Mouse (Mus musculus) left cerebral cortex, adult 9 months (tissue): ENCODE data around the gene Bcas3.
"Not testable (repeated sequence)": the region's sequence is repeated elsewhere in the genome, so short reads cannot be mapped to it uniquely, and the experiment has no call there.

Experiments
- DNase-seq, 2 experiments: peaks; one replicate each; pipeline ENCODE4 v3.0.0; 2022; ENCODE audit warnings: low spot score in 2 of 2

Gene Bcas3

DNA sequence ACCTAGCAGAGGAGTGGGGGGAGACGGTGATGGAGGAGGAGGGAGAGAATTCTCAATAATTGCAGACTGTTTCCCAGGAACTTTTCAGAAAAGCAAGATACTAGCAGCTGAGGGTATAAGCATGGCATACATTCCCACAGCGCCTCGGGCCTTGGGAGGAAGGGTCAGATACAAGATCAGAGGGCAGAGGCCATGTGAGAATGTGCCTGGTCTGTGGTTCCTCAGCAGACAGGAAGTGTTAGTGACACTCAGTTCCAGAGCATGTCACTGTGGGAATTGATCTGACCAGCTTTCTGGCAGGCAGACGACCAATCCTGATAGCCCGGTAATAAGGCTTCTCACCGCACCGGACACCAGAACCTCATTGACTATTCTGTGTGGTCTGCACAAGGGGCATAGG is 357.2 kb downstream of the Bcas3 start:
- no peak for DNase-seq

DNA sequence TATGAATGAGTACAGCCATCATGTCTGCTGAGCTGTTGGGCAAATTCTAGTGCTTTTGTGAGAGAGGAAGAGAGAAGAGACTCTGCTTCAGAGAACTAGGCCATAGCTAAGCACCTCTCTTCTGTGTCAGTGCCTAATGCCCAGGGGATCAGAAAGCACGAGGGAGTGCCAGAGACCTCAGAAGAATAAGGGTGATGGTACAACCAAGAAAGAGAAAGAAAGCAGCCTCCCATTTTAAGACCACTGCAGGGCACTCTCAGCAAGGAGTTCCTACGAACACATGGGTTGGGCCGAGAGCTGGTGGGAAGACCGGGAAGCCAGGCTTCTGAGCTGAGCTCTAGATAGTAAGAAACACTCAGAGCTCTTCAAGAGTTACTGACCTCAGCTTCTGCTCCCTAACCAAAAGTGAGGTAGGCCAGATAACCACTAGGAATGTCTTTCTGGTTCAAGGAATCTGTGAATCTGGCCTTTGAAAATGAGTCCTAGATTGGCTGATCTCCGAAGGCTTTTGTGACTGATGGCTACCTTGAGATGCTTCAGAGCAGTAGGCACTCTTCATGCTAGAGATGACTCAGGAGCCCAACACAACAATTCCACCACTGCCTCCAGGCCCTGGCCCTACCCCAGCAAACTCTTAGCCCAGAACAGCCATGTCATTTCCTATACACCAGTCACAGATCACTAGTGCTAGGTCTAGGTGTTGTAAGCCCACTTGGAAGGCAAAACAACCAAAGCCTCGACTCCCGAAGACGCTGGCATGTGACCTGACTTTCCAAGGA is 359.2 kb downstream of the Bcas3 start:
- DNase-seq: no peak

DNA sequence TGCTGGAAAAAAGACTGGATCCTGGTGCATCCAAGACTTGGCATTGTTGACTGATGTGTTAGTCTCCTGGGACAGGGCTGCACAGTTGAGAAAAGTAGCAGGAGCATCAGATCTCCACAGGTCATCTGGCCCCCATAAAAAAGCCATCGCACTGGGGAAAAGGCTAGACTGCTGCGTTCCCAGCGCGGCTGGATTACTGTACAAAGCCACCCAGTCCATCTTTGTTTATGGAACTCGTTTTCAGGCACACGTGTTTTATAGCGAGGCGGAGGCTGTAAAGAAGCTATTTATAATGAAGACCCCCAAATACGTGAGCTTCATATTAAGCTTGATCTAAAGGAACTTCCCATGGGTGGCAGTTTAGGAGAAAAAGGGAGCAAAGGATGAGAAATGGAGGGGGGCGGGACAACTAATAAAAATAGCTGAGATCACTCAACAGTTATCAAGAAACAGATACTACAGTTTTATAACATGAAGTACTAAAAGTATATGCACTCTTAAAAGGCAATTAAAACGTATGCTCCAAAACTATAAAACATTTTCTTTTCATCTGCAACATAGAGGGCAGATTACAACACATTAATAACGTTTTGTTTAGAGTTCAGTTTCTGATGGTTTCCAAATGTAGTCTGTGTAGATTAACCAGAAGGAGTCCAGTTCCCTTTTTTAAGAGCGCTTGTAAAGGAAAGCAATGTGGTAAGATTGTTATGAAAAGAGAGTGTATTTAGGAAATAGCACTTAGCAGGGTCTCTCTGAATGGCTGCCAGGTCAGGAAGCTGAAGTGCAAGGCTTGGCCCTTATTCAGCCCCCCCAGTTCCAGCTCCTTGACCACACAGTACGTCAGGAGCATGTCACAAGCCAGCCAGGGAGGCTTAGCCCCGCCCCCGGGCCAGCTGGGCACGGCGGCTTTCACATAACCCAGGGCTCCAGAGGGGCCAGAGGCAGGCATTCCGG is 360.2 kb downstream of the Bcas3 start:
- DNase-seq: peak in 1 of 2 experiments; percentile 35

DNA sequence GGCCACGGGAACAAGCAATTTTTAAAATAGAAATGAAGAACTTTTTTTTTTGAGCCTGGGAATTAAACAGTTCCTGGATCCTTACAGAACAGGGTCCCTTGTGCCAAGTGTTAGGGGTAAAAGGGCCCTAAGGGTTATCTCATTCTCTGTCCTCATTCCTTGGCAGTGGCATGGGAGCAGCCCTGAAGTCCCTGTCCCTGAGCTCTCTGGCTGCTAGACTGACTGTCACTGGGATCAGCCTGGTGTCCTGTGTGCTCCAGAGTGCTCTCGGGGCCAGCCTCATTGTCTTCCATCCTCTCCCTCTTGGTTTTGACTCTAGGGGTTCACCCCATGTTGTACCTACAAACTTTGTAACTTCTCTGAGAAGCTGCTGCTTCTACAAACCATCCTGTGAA is 360.8 kb downstream of the Bcas3 start:
- DNase-seq: no peak

DNA sequence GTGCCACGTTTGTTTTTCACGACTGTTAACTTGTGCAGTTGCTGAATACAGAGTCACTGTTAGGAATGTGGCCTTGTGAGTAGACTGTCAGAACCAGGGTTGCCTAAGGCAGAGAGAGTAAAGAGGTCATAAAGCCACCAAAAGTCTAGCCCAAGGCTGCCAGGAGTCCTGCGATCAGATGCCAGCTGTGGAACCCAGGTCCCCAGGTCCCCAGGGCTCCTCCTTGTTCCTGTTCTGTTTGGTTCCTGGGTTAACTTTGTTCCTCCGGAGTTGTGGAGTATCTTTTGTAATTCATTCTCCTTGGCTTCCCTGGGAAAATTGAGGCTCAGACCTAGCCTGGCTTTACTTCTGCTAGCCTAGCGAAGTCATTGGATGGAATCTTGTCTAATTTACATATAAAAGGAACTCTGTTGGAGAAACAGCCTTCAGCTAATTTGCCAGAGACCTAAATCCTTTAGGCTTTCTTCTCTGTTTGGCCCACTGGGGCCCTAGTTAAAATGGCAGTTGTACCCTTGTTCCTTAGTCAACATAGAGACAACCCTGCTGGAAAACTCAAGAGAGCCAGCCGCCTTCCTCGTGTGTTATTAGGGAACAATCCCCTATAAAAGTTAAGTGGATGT is 361.5 kb downstream of the Bcas3 start:
- no peak for DNase-seq

DNA sequence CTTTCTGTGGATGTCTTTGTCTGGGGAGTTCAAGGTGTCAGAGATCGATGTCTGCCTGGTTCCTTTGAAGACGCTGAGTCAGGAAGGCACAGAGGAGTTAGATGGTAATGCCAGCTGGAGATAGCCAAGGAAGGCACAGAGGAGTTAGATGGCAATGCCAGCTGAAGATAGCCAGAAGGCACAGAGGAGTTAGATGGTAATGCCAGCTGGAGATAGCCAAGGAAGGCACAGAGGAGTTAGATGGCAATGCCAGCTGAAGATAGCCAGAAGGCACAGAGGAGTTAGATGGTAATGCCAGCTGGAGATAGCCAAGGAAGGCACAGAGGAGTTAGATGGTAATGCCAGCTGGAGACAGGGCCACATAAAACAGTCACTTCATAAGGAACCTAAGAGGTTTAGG is 363.8 kb downstream of the Bcas3 start:
- DNase-seq: not testable (repeated sequence)

DNA sequence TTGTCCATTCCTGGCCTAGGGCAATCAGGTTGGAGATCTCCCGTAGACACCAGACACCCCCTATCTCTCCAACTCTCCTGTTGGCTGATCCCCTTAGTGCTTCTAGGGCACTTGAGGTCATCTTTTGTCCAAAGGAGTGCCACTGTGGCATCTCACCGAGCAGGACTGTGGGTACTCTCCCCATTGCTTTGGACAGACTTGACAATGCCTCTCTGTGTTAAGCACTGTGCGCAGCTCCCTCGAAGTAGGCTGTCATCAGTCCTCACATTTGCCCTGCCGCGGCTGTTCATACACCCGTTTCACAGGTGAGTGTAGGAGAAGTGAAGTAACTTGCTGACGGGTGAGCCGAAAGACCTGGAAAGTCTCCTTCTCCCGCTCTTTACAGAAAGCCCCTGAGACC is 366.1 kb downstream of the Bcas3 start:
- DNase-seq: no peak

DNA sequence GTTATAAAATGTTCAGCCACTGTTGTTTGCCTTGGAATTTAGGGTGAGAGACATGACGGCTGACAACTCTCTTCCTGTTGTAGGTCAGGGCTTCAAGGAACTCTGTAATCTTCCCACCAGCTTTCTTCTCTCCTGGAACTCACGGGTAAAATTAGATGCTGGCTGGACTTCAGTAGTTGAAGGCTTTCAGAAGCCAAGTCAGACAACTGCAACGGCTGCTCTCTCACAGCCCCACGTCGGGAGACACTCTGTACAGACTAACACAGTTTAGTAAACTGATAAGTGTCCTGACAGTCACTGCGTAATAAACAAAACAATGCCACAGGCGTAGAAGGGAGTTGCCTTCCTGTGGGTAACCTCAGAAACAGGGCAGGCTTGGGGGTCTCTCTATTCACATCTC is 366.8 kb downstream of the Bcas3 start:
- DNase-seq: no peak

DNA sequence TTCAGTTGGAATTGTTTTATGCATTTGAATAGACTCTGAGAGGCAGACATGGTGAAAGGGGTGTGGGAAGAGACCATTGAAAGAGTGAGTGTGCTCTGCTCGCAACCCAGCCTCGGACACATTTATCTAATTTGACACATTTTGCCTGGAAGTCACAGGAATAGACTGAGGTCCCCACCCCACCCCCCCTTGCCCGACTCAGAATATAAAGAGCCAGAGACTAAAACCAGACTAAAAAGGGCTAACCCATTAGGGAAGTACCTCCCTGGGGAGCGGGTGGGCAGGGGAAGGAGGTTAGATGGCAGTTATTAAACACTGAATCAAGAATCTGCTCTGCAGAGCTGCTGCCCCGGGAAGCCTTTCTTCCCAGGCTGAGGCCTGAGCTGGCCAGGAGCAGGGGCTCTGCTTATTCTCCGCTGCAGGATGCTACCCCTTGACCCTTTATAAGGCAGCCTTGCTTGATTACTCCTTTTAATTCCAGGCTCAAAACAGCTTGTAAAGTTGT is 367.4 kb downstream of the Bcas3 start:
- DNase-seq: no peak

DNA sequence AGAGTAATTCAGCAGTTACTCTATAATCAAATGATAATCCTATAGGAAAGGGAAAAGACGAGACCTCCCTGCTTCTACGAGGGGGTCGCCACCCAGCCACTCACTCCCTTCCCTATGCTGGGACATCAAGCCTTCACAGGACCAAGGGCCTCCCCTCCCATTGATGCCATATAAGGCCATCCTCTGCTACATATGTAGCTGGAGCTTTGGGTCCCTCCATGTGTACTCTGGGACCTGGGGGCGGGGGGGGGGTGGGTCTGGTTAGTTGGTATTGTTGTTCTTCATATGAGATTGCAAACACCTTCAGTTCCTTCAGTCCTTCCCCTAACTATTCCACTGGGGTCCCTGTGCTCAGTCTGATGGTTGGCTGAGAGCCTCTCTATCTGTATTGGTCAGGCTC is 369.0 kb downstream of the Bcas3 start:
- DNase-seq: no peak

DNA sequence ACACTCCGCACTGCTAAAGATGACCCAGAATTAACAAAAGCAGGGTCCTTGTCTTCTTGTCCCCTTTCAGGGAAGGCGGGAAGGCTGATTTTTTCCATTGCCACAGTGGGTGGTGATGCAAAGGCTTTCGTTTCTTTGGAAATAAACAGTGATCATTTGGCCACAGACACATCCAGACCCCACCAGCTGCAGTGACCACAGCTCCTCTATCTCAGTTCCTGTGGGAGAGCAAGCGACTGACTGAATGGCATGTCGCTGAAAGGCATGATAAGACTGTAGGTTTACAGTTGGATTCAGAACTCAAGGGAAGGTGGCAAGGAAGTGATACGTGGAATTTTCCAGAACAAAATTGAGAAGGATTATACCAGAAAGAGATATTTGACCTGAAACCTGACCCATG is 371.2 kb downstream of the Bcas3 start:
- DNase-seq: no peak

DNA sequence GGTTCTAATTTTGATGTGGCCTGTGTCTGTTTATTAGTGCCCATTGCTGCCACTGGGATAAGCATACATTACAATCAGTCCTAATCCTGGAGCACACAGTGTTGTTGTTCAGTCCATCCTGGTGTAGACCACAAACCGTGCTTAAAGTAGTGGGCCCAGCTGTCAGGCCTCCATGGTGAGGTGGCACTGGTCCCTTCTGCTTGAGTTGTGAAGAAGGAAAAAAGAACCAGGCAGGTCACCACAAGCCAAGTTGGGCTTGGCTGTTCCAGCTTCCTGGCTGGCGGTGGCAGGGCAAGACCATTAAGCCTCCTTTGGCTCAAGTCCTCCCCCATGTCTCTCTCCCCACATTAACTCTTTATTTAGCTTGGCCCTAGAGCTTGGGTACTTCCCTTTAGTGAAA is 376.8 kb downstream of the Bcas3 start:
- no peak for DNase-seq

DNA sequence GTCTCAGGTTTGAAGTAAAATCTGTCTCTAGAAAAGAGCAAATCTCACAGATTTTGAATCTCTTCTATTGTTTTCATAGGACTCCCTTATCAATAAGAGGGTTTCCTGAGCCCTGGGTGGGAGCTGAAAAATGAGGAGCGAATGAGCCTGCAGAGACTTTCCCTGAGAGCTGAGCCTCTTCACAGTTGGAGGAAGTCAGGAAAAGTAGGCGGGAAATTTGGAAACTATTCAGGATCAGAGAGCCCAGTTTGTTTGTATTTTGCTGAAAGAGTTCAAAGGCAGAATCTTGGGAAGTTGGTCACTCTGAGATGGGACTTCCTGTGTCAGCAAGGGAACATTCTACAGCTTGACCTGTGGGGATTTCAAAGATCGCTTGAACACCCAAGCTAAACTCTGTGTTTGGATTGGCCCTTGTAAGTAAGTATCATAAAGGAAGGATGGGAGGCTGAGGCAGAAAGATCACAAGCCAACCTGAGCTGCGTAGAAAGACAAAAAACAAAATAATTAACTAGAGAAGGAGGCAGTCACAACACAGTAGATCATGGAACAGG is 379.6 kb downstream of the Bcas3 start:
- DNase-seq: no peak

DNA sequence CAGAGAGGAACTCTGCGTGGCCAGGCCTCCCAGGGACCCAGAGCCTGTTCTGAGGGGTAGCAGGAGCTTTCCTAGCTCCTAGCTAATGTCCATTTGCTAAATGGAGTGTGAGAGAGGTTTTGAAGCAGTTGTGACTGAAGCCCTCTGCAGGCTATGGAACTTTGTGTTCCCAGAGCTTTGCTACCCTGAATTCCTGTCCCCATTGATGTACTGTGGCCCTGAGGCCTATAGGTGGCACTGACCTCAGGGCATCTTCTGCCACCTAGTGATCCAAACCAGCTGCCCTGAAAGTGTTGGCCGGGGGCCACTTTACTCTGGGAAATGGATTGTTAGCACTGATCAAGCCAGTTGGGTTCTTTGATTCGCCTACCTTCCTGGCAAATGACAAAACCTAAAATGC is 380.6 kb downstream of the Bcas3 start:
- DNase-seq: no peak

DNA sequence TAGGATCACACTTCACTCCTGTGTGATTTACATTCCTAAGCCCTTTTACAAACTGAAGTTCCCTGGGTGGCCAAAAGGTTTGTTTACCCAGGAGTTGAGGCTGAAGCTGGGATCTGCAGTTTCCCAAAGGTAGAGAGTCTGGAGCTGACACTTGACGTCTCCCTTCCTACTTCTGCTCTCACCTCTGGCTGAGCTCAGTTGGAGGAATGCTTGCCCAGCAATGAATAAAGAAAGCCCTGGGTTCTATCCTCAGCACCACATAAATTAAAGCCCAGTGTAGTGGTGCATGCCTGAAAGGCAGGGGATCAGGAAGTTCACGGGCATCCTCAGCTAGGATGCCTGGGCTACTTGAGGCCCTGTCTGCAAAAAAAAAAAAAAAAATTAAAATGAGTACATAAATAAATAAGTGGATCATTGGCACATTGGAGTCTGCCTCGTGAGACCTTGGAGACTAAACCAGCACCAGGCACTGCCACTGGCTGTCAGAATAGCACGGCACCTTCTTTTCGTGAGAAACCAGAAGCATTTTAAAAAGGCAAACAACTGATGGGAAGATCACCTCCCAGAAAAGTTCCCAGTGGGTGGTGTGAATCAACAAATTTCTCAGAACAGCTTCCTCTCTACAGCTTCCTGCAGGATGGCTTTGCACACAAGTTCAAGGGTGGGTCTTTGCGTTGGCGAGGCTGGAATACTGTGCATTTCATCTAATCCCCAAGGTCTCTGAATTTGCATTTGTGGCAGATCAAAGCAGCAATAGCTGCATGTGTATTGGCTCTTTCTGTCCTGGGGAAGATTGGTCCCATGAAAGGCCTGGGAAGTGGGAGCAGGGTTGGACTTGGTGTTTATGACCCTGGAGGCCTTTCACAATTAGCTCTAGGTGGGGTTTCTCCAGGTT is 381.6 kb downstream of the Bcas3 start:
- peak in 1 of 2 experiments; percentile 20 for DNase-seq

DNA sequence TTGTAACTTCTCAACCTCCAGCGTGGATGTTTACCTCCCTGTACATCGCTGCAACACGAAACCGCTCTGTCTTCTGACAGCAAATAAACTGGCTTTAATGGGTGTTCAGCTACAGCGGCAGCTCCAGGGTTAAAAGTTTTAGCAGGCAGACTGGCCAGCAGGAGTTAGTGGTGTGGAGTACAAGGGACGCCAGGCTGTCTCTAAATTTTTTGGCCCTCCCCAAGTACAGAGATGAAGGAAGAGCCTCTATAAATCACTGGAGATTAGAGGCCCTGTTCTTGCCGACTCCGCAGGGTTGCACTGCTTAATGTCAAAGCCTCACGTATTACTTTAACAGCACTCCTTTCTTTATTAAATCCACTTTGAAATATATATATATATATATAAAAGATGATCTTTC is 384.3 kb downstream of the Bcas3 start:
- no peak for DNase-seq

DNA sequence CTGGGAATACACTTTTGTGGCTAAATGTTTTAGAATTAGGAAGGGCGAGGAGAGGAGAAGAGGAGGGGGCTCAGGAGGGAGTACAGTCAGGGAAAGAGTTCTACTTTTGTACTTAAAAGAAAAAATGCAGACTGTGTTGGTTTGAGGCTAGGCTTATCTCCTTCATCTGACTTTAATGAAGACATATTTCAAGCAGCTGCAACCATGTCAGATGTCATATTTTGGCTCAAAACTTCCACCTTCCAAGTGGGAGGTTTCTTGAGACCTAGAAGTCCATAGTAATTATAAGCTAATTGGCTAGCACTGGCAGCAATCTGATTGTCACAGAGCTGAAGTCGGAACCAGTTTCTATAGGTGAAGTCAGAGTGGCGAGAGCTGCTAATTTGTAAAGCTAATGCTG is 384.9 kb downstream of the Bcas3 start:
- DNase-seq: no peak

DNA sequence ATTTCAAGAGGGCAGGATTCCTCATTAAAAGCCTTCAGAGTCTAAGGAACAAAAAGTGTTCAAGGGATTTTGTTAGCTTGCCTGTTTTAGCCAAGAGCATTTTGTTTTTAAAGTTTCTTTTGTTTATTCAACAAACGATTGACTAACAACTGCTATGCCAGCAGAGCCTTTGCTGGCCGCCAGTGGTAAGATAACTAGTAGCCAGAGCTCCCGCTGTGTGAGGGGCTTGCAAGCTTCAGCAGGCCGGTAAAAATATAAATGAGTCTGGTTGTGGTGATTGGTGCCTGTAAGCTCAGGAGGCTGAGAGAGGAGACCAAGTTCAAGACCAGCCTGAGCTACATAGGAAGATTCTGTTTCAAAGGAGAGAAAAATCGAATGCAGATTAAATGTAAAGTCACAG is 385.6 kb downstream of the Bcas3 start:
- no peak for DNase-seq

DNA sequence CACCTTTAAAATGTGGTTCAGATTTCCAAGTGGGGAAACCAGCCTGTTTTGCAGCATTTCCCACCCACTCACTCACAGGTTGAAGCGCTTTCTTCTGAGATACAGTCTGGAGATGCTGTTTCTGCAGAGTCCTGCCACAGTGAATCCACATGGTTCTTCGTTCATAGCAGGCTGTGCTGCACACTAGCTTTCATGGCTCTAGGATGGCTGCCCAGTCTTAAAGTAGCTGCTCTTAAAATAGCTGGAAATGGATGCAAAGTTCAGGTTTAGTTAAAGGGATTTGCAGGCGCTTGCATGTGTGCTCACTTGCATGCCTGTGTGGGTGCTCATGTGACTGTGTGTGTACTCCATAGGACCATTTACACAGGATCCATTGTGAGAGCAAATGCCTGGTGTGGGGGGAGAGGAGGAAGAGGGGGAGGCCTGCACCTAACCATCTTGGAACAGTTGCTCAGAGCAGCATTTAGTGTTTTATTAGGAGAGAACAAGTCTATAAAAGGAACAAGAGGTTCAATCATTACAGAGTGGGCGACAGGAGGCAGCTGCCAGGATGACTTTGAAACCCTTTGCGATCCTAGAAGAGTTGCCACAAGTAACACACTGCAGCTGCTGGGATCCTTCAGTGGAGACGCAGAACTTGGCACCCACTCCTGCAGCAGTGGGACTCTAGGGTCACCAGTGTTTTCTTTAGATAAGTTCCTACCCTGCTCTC is 386.5 kb downstream of the Bcas3 start:
- DNase-seq: peak; percentile 49 to 57

DNA sequence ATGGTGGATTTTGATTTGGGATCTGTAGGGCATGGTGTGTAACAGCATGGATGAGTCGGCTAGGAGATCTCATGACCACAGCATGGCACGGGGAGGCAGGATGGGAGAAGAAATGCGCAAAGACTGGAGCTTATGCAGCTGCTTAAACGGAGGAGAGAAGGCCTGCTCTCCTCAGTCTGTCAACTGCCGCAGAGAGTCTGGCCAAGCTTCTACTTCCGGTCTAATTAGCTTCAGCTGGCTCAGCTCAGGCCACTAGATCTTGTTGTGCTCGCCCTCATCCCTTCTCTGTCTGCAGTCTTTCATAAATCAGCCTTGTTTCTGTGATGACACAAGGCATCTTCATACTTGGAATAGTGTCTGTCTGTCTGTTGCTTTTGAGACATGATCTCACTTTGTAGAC is 393.4 kb downstream of the Bcas3 start:
- no peak for DNase-seq
